Mouse (Mus musculus) limb, embryonic 12.5 days (tissue): ENCODE data around the gene Lbx2. TPM values are rescaled to one million over a fixed set of nuclear protein-coding genes. Genes with fewer than 3 reads are reported as not detected.

ENCODE experiments used
- ATAC-seq: fragments of 200-750 bp; cut with Nextera tagmentation; 2 replicates; pipeline ENCODE4 v1.8.0; 2017; ENCODE audit warnings: low read depth, moderate TSS enrichment; ENCODE audit not compliant: insufficient number of reproducible peaks, insufficient read depth, low FRiP score, low TSS enrichment
- H3K27ac ChIP-seq: fragments of 300-500 bp; sonication (generic); 2 replicates; pipeline ENCODE4 v1.5.1; 2016; ENCODE audit warnings: mild to moderate bottlenecking, moderate library complexity
- H3K27me3 ChIP-seq: fragments of 300-500 bp; sonication (generic); 2 replicates; pipeline ENCODE4 v1.6.1; 2016; ENCODE audit warnings: mild to moderate bottlenecking, moderate library complexity
- H3K36me3 ChIP-seq: fragments of 300-500 bp; sonication (generic); 2 replicates; pipeline ENCODE4 v1.6.1; 2016; ENCODE audit warnings: mild to moderate bottlenecking, moderate library complexity
- H3K4me1 ChIP-seq: fragments of 300-500 bp; sonication (generic); replicated peaks from 2 replicates; pipeline ENCODE4 v1.6.1; 2016
- H3K4me2 ChIP-seq: fragments of 300-500 bp; sonication (generic); 2 replicates; pipeline ENCODE4 v1.6.1; 2016; ENCODE audit warnings: mild to moderate bottlenecking, moderate library complexity
- H3K4me3 ChIP-seq: fragments of 300-500 bp; sonication (generic); replicated peaks from 2 replicates; pipeline ENCODE4 v1.5.1; 2016; ENCODE audit warnings: mild to moderate bottlenecking
- H3K9ac ChIP-seq: fragments of 300-500 bp; sonication (generic); replicated peaks from 2 replicates; pipeline ENCODE4 v1.6.1; 2016; ENCODE audit warnings: mild to moderate bottlenecking, moderate library complexity
- H3K9me3 ChIP-seq: fragments of 300-500 bp; sonication (generic); 2 replicates; pipeline ENCODE4 v1.6.1; 2016; ENCODE audit warnings: mild to moderate bottlenecking, moderate library complexity
- WGBS: fragments of 180-500 bp; shearing (Covaris S2); methylation state at CpG from one replicate; pipeline ENCODE4 v1.1.7; 2016; 5-methylcytosine and 5-hydroxymethylcytosine counted together
- microRNA counts: library from miRNA; unstranded; fragments of <30 nt; microRNA quantifications from one replicate; lab custom pipeline; 2017
- microRNA-seq: library from miRNA; unstranded; fragments of <30 nt; microRNA quantifications from one replicate; pipeline ENCODE4, GENCODE M21; 2017
- polyA plus RNA-seq: library from polyadenylated mRNA; unstranded; fragments of >200 nt; fragmentation: Nextera tagmentation; extraction: Ambion mirVana; gene quantifications from 2 replicates; pipeline ENCODE4 v1.2.1, GENCODE M21; 2016

The Lbx2 gene
- polyA plus RNA-seq, 1 experiment from 2014 or later = 6.7 TPM

DNA sequence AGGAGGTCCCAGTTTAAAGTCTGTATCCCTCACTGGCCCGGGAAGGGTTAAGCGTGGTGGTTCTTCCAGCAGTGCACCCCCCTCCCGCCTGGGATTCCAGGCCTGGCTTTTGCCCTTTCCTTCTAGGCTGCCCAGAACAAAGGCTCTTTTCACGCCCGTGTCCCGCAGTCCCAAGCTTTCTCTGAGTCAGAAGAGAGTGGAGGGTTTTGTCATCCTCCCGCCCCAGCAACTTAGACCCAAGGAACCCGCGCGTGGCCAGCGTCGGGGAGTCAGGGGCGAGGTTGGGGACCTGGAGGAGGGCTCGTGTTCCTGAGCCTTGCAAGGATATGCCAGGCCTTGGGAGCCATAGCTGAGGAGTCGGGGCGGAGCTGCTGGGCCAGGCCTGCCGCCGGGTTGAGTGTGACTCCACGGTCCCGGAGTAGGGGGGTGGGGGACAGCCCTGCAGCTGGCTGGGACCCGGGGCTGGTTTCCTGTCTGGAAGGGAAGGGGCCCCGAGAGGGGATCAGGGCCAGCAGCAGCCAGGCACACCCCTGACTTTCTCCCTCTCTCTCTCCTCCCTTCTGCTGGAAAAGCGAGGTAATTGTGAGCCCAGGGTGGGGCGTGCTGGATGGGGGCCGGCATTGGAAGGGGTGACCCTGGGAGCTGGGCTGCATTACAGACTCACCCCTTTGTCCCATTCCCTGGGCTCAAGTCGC lies 50.9 kb downstream of the Lbx2 start:
- peak overlapping the region; percentile 90 for H3K4me2 ChIP-seq
- under 1% methylated on average over 25 of the region's 26 CpGs for WGBS
- H3K27me3 ChIP-seq = no peaks in the 10 kb centered on the region; the same call in 1 of the 2 replicates
- peaks cover 59% of the 10 kb centered on the region for H3K4me1 ChIP-seq
- peak; percentile 79 for ATAC-seq
- H3K4me3 ChIP-seq = peak overlapping the region; percentile 57
- peak overlapping the region; percentile 100 for H3K27ac ChIP-seq
- no peaks in the 10 kb centered on the region for H3K9me3 ChIP-seq
- H3K9ac ChIP-seq = peak overlapping the region; percentile 91
- peaks cover 10% of the 10 kb centered on the region for H3K36me3 ChIP-seq

DNA sequence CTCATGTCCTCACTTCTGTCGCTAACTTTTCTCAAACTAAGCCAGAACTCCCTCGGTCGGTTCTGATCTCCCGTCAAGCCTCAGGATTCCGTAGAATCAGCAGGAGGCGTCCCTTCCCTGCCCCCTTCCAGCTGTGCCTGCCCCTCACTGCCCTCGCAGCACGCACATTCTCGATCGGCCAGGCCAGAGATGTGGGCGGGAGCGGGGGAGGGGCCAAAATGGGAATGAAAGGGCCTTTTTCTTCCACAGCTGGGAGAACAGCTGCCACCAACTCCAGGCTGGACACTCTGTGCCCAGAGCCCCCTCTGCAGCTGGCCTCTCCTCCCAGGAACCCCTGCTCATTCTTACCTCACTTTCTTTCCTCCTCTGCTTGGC lies 51.4 kb downstream of the Lbx2 start:
- H3K27me3 ChIP-seq = no peaks in the 10 kb centered on the region; the same call in 1 of the 2 replicates
- peak; percentile 82 for ATAC-seq

More for the DNA sequence above, 51.4 kb downstream of the Lbx2 start:
- H3K4me2 ChIP-seq = peak overlapping the region; percentile 90
- no peaks in the 10 kb centered on the region for H3K9me3 ChIP-seq
- peak overlapping the region; percentile 100 for H3K27ac ChIP-seq
- peak overlapping the region; percentile 91 for H3K9ac ChIP-seq
- H3K36me3 ChIP-seq = peaks cover 10% of the 10 kb centered on the region
- H3K4me3 ChIP-seq = peak overlapping the region; percentile 57
- under 1% methylated on average over 12 of the region's 12 CpGs for WGBS
- peaks cover 64% of the 10 kb centered on the region for H3K4me1 ChIP-seq

MicroRNA genes within 50 kb of the gene (microRNA counts, 519-probe panel; counts per million panel counts)
- not detected for microRNA mmu-miR-3470a+mmu-miR-3470b (lab: Ali Mortazavi, UCI)

Small RNA genes lying within 50 kb of the gene (microRNA-seq; reads per million reads assigned to microRNA genes)
- not detected for gene Mir3470a
- not detected for gene Mir7040

Other genes with a start within 250 kb of the Lbx2 start
- 3.8 and 4.2 TPM in 2 replicates for gene Sema4f, start 146.6 kb upstream of the Lbx2 start, polyA plus RNA-seq
- 0.20 and 0.32 TPM in 2 replicates for gene M1ap, start 139.5 kb upstream of the Lbx2 start, polyA plus RNA-seq
- gene Dok1, start 52.9 kb upstream of the Lbx2 start, polyA plus RNA-seq = 9.9 and 10.0 TPM in 2 replicates
- 15.7 and 19.4 TPM in 2 replicates for gene Loxl3, start 52.2 kb upstream of the Lbx2 start, polyA plus RNA-seq
- 158 and 159 TPM in 2 replicates for gene Aup1, start 31.8 kb upstream of the Lbx2 start, polyA plus RNA-seq
- gene Htra2, start 31.1 kb upstream of the Lbx2 start, polyA plus RNA-seq = 68.7 and 75.5 TPM in 2 replicates
- 0.68 and 1.1 TPM in 2 replicates for gene Dqx1, start 28.5 kb upstream of the Lbx2 start, polyA plus RNA-seq
- 0.27 and 1.0 TPM in 2 replicates for gene Tlx2, start 16.1 kb upstream of the Lbx2 start, polyA plus RNA-seq
- 39.0 and 39.7 TPM in 2 replicates for gene Pcgf1, start 8.5 kb upstream of the Lbx2 start, polyA plus RNA-seq
- 3.6 and 3.8 TPM in 2 replicates for gene Ccdc142, start 15.2 kb downstream of the Lbx2 start, polyA plus RNA-seq
- gene Gm42688, start 15.2 kb downstream of the Lbx2 start, polyA plus RNA-seq = 3.9 and 4.2 TPM in 2 replicates
- gene Mrpl53, start 22.7 kb downstream of the Lbx2 start, polyA plus RNA-seq = 134 and 140 TPM in 2 replicates
- gene Mogs, start 29.1 kb downstream of the Lbx2 start, polyA plus RNA-seq = 55.3 and 58.2 TPM in 2 replicates
- gene Wbp1, start 35.2 kb downstream of the Lbx2 start, polyA plus RNA-seq = 191 and 219 TPM in 2 replicates
- 17.6 and 19.2 TPM in 2 replicates for gene Ino80b, start 39.1 kb downstream of the Lbx2 start, polyA plus RNA-seq
- gene Rtkn, start 49.1 kb downstream of the Lbx2 start, polyA plus RNA-seq = 62.0 and 62.6 TPM in 2 replicates
- gene Wdr54, start 70.0 kb downstream of the Lbx2 start, polyA plus RNA-seq = 10.2 and 10.4 TPM in 2 replicates
- gene 1700003E16Rik, start 70.0 kb downstream of the Lbx2 start, polyA plus RNA-seq = 1.8 and 3.0 TPM in 2 replicates
- gene Dctn1, start 79.6 kb downstream of the Lbx2 start, polyA plus RNA-seq = 102 and 104 TPM in 2 replicates
- 0.49 and 0.68 TPM in 2 replicates for gene Slc4a5, start 133.5 kb downstream of the Lbx2 start, polyA plus RNA-seq
- 43.2 and 47.1 TPM in 2 replicates for gene Mthfd2, start 239.5 kb downstream of the Lbx2 start, polyA plus RNA-seq
- 65.4 and 68.7 TPM in 2 replicates for gene Mob1a, start 239.6 kb downstream of the Lbx2 start, polyA plus RNA-seq